Comparison of ENCODE assay signal across 20 mouse cellular contexts in the genomic region with DNA sequence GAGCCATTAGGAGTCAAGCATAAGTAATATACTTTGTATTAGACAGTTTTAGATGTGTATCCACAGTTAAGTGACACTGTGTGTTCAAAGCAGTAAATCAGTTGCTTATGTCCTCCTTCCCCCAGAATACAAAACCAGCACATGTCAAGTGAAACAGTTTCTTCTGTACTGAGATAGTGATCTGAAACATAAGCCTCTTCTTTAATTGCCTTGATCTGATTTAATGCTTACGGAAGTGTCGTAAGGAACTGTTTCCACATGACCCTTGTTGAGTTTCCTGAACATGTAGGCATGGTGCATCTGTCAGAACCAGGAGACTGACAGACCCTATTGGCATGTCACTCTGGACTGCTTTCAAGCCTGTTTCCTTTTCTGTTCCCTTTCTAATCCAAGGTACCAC.
DNase-seq lines count a peak whose midpoint lies in the region; ATAC-seq and TF ChIP-seq lines count a peak whose summit lies in the region.
"Had no signal": no experiment of that assay in that cellular context is flagged by ENCODE, and none has a peak within 500 bp of the region (broad histone marks: within the 10 kb centered on the region; RNA-seq: fewer than 3 reads in every experiment).

No protein-coding gene starts in this region.

- 0 out of 2 replicates have a peak overlapping the region, but pooled peaks have one; percentile 16 for H3K27ac ChIP-seq in gastrocnemius, adult 2 months
- no peak overlapping the region for H3K27ac ChIP-seq in kidney, postnatal 0 days
- H3K27ac ChIP-seq: embryonic facial prominence, embryonic 15.5 days; forebrain, embryonic 15.5 days; heart, embryonic 13.5 days; hindbrain, embryonic 15.5 days had no signal

- H3ac ChIP-seq in myocyte (ENCODE audit: control insufficient read depth, insufficient read length): no peak overlapping the region

- H3K9ac ChIP-seq in kidney, postnatal 0 days (ENCODE audit: low read depth, low read length): no peak overlapping the region
- H3K9ac ChIP-seq: embryonic facial prominence, embryonic 15.5 days; forebrain, embryonic 15.5 days; heart, embryonic 13.5 days; hindbrain, embryonic 15.5 days had no signal

- TF ChIP-seq POLR2A in myocyte (IDR thresholded peaks at IDR 0.05; ENCODE audit: insufficient read length, low read depth): no peak

- intact Hi-C loops in gastrocnemius, adult 2 months (cut with DNase I): no loop called here
- intact Hi-C loops in gastrocnemius, postnatal 14 days (cut with DNase I; ENCODE audit: low total_unique reads): no loop called here

- no peak overlapping the region for H3K4me2 ChIP-seq in kidney, postnatal 0 days (ENCODE audit: low read length)
- H3K4me2 ChIP-seq in myocyte (ENCODE audit: low read depth): peak overlapping the region; percentile 22
- H3K4me2 ChIP-seq: embryonic facial prominence, embryonic 15.5 days; forebrain, embryonic 15.5 days; heart, embryonic 13.5 days; hindbrain, embryonic 15.5 days had no signal

- H3K4me3 ChIP-seq in gastrocnemius, adult 2 months: no peak overlapping the region
- no peak overlapping the region for H3K4me3 ChIP-seq in kidney, postnatal 0 days (replicated peaks; ENCODE audit: low read depth, low read length)
- H3K4me3 ChIP-seq in myocyte: no peak overlapping the region
- H3K4me3 ChIP-seq: embryonic facial prominence, embryonic 15.5 days; forebrain, embryonic 15.5 days; heart, embryonic 13.5 days; hindbrain, embryonic 15.5 days had no signal

- ATAC-seq in kidney, postnatal 0 days (replicated peaks; ENCODE audit: low FRiP score, low read depth): 0 out of 2 replicates have a peak, but pooled peaks have one; percentile 46
- ATAC-seq: forebrain, embryonic 15.5 days had no signal

- no peak for TF ChIP-seq CTCF in gastrocnemius, adult 2 months (IDR thresholded peaks at IDR 0.05)
- no peak for TF ChIP-seq CTCF in kidney, postnatal 0 days (IDR thresholded peaks at IDR 0.05; ENCODE audit: low read depth)

- no peaks in the 10 kb centered on the region for H3K36me3 ChIP-seq in kidney, postnatal 0 days (ENCODE audit: insufficient read depth, low read length)
- H3K36me3 ChIP-seq in myocyte (ENCODE audit: control insufficient read depth, insufficient read depth): no peaks in the 10 kb centered on the region
- H3K36me3 ChIP-seq: embryonic facial prominence, embryonic 15.5 days; forebrain, embryonic 15.5 days had no signal

- H3K27me3 ChIP-seq in kidney, postnatal 0 days (ENCODE audit: insufficient read depth, low read length): no peaks in the 10 kb centered on the region
- no peaks in the 10 kb centered on the region for H3K27me3 ChIP-seq in myocyte (ENCODE audit: control insufficient read depth, insufficient read depth, insufficient read length)
- H3K27me3 ChIP-seq: CH12.LX; embryonic facial prominence, embryonic 15.5 days; forebrain, embryonic 15.5 days; heart, embryonic 13.5 days; hindbrain, embryonic 15.5 days had no signal

- H3K9me3 ChIP-seq in kidney, postnatal 0 days (replicated peaks; ENCODE audit: low read length): no peaks in the 10 kb centered on the region
- H3K9me3 ChIP-seq: embryonic facial prominence, embryonic 15.5 days; forebrain, embryonic 15.5 days; heart, embryonic 13.5 days; hindbrain, embryonic 15.5 days had no signal

- no peaks in the 10 kb centered on the region for H3K79me2 ChIP-seq in myocyte (ENCODE audit: control insufficient read depth, insufficient read depth)

- no peak for DNase-seq in gastrocnemius, adult 2 months
- no peak for DNase-seq in gastrocnemius, postnatal 14 days
- peak; percentile 74 for DNase-seq in kidney, postnatal 0 days (ENCODE audit: low spot score)
- no peak for DNase-seq in kidney, adult 8-10 months
- DNase-seq in MN1 (ENCODE audit: low spot score): peak; percentile 16
- DNase-seq in lung, postnatal 25 days (ENCODE audit: low spot score): no peak
- DNase-seq: adrenal gland, postnatal 10 days; cerebellum, adult 11 months; cerebellum, adult 8-10 months; cerebellum, postnatal 14 days; embryo, embryonic 11 days; gastrocnemius, postnatal 25 days; heart, adult 11 months; heart, postnatal 36 days had no signal

- no peaks in the 10 kb centered on the region for H3K4me1 ChIP-seq in kidney, postnatal 0 days (replicated peaks; ENCODE audit: insufficient read depth, low read length)
- H3K4me1 ChIP-seq: forebrain, embryonic 15.5 days; hindbrain, embryonic 15.5 days had no signal

- 35% methylated on average over 2 of the region's 2 CpGs for WGBS in kidney, postnatal 0 days

TF ChIP-seq in myocyte, 11 proteins besides CTCF, POLR2A, EP300 and RAD21:
- TF ChIP-seq USF1 (IDR thresholded peaks at IDR 0.05; ENCODE audit: low read depth) (no peak), CEBPB (IDR thresholded peaks at IDR 0.05; ENCODE audit: insufficient read depth, poor library complexity, severe bottlenecking) (no peak), MYOG (IDR thresholded peaks at IDR 0.05; ENCODE audit: control insufficient read depth in 1 of 3, insufficient read depth in 1 of 3, insufficient read length in 2 of 3, low read depth in 2 of 3) (no peak), MAX (IDR thresholded peaks at IDR 0.05; ENCODE audit: low read depth) (no peak), MYOD1 (IDR thresholded peaks at IDR 0.05; ENCODE audit: control insufficient read depth in 1 of 3, insufficient read length in 2 of 3, low read depth in 2 of 3) (no peak), POLR2AphosphoS2 (IDR thresholded peaks at IDR 0.05; ENCODE audit: insufficient read length, low read depth) (no peak), REST (IDR thresholded peaks at IDR 0.05; ENCODE audit: insufficient read depth, insufficient read length) (no peak), SRF (IDR thresholded peaks at IDR 0.05; ENCODE audit: control insufficient read depth, insufficient read length, low read depth) (no peak), TCF12 (IDR thresholded peaks at IDR 0.05; ENCODE audit: insufficient read depth, poor library complexity, severe bottlenecking) (no peak), TCF3 (IDR thresholded peaks at IDR 0.05; ENCODE audit: insufficient read length, low read depth) (no peak), E2F4 (IDR thresholded peaks at IDR 0.05; ENCODE audit: insufficient read depth) (no peak)

Comparison
In these comparisons a context has a peak if more than half of its experiments do, and no peak if none do; other contexts are left out.
1. DNase-seq: peak in kidney, postnatal 0 days (single experiment) and MN1 (single experiment); none in gastrocnemius, adult 2 months (single experiment), gastrocnemius, postnatal 14 days (single experiment), kidney, adult 8-10 months (0 of 2) and lung, postnatal 25 days (single experiment).